Mouse (Mus musculus) hindbrain, embryonic 12.5 days (tissue): Measurements from ENCODE around the gene Fmn2. TPM values are rescaled to one million over a fixed set of nuclear protein-coding genes. Genes with fewer than 3 reads are reported as not detected.
A peak's percentile ranks its signal among the peaks of the same experiment; 100 is the strongest.

Experiments used
- ATAC-seq: fragments of 200-750 bp; cut with Nextera tagmentation; 2 replicates; pipeline ENCODE4 v1.8.0; 2017; ENCODE audit warnings: moderate TSS enrichment; ENCODE audit not compliant: low FRiP score
- H3K27ac ChIP-seq: fragments of 300-500 bp; sonication (generic); 2 replicates; pipeline ENCODE4 v1.5.1; 2016; ENCODE audit warnings: mild to moderate bottlenecking
- H3K27me3 ChIP-seq: fragments of 300-500 bp; sonication (generic); 2 replicates; pipeline ENCODE4 v1.6.1; 2016; ENCODE audit warnings: mild to moderate bottlenecking
- H3K36me3 ChIP-seq: fragments of 300-500 bp; sonication (generic); 2 replicates; pipeline ENCODE4 v1.6.1; 2016; ENCODE audit warnings: mild to moderate bottlenecking
- H3K4me1 ChIP-seq: fragments of 300-500 bp; sonication (generic); 2 replicates; pipeline ENCODE4 v1.6.1; 2016
- H3K4me2 ChIP-seq: fragments of 300-500 bp; sonication (generic); replicated peaks from 2 replicates; pipeline ENCODE4 v1.6.1; 2016; ENCODE audit warnings: mild to moderate bottlenecking
- H3K4me3 ChIP-seq: fragments of 300-500 bp; sonication (generic); 2 replicates; pipeline ENCODE4 v1.5.1; 2016; ENCODE audit warnings: mild to moderate bottlenecking
- H3K9ac ChIP-seq: fragments of 300-500 bp; sonication (generic); 2 replicates; pipeline ENCODE4 v1.6.1; 2016; ENCODE audit warnings: mild to moderate bottlenecking, moderate library complexity
- H3K9me3 ChIP-seq: fragments of 300-500 bp; sonication (generic); replicated peaks from 2 replicates; pipeline ENCODE4 v1.6.1; 2016; ENCODE audit warnings: mild to moderate bottlenecking
- WGBS: fragments of 180-500 bp; shearing (Covaris S2); methylation state at CpG from one replicate; pipeline ENCODE4 v1.1.7; 2016; 5-methylcytosine and 5-hydroxymethylcytosine counted together
- polyA plus RNA-seq: library from polyadenylated mRNA; unstranded; fragments of >200 nt; fragmentation: Nextera tagmentation; extraction: Ambion mirVana; gene quantifications from 2 replicates; pipeline ENCODE4 v1.2.1, GENCODE M21; 2016

Fmn2 gene
- polyA plus RNA-seq, result 7.2 and 8.4 TPM in 2 replicates

DNA sequence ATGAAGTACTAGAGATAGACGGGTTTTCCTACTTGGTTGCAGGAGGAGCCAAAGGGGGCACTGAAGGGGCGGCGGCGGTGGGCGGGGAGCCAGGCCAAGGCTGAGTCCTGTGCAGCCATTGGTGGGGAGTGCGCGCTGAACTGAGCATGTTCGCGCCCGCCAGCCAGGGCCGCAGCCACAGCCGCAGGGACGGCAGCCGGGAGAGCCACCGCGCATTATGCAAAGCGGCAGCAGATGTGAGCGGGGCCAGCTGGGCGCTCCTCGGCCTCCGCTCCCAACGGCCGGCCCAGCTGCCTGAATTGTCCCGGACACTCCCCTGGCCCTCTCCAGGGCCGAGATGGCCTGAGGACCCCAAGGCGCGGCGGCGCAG lies at the start of gene Fmn2:
Gene Fmn2 (plus strand): TSS at position 165 of the 370 bp plus-strand sequence.
- WGBS, result 0% methylated on average over 25 of the region's 29 CpGs
- Histone ChIP-seq H3K4me2 (peak within 1 kb of the TSS; percentile 94), H3K27me3 (no peaks in the 10 kb centered on the region), H3K9me3 (no peaks in the 10 kb centered on the region), H3K9ac (peak within 1 kb of the TSS; percentile 80), H3K27ac (peak within 1 kb of the TSS; percentile 90), H3K4me3 (peak within 1 kb of the TSS; percentile 71), H3K36me3 (no peaks in the 10 kb centered on the region), H3K4me1 (peaks cover 32% of the 10 kb centered on the region)
- ATAC-seq, result peak; percentile 93

DNA sequence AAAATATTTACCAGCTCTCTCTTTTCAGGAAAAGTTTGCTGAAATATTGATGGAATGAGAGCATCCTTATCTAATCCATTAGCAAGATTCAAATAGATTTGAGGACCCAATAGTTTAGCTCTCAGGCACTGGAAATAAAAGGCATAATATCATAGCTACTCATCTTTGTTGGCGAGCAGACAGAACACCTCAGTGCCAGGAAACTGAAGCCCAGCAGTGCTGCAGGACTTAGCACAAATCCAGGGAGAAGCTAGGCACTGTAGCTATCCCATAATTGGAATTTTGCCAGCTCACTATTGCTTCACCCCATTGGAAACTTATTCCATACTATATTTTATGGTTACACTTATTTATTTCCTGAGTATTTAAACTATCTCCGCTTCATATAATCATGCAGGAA lies 46.5 kb upstream of the Fmn2 start:
- Histone ChIP-seq H3K9me3 (no peaks in the 10 kb centered on the region), H3K4me3 (no peak overlapping the region), H3K36me3 (no peaks in the 10 kb centered on the region), H3K9ac (no peak overlapping the region), H3K4me2 (no peak overlapping the region), H3K4me1 (no peaks in the 10 kb centered on the region), H3K27me3 (no peaks in the 10 kb centered on the region), H3K27ac (no peak overlapping the region)
- WGBS, result 84% methylated on average over 2 of the region's 2 CpGs
- no peak for ATAC-seq

DNA sequence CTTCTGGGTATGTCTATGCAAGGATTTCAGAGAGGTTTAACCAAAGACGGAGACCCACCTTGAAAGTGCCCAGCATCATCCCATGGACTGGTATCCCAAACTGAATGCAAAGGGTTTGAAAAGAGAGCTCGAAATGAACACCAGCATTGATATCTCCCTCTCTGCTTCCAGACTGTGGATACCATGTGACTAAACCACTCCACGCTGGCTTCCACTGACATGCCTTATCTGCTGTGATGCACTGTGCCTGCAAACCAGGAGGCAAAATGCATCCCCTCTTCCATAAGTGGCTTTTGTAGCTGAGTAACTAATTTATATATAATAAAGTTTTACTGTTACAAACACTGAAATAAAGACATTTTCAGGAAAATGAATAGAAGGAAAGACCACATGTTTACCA lies 36.2 kb upstream of the Fmn2 start:
- 0 out of 2 replicates have a peak, but pooled peaks cover 4% of the 10 kb centered on the region for H3K27me3 ChIP-seq
- no peak overlapping the region for H3K27ac ChIP-seq
- H3K9me3 ChIP-seq, result no peaks in the 10 kb centered on the region
- no peak overlapping the region for H3K4me2 ChIP-seq
- no peak overlapping the region for H3K9ac ChIP-seq
- H3K36me3 ChIP-seq, result no peaks in the 10 kb centered on the region
- WGBS, result 87% methylated on average over 3 of the region's 3 CpGs
- no peak overlapping the region for H3K4me3 ChIP-seq
- no peaks in the 10 kb centered on the region for H3K4me1 ChIP-seq
- ATAC-seq, result no peak

DNA sequence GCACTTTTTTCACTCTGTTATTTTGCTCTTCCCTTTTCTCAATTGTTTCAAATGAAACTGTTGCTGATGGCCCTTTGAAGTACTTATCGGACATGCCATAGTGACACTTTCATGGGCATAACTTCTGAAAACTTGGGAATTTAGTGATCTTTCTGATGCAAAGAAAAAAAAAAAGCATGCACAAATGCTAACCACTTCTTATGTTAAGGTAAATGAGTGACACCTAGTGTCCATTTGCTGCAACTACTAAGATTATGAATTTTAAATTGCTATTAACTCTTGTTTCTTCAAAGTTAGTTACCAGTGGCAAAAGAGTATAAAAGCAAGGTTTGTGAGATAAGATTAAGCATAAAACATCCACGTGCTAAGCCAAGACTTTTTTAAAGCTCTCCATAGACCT lies 35.4 kb upstream of the Fmn2 start:
- Histone ChIP-seq H3K4me2 (no peak overlapping the region), H3K9ac (no peak overlapping the region), H3K4me1 (no peaks in the 10 kb centered on the region), H3K27me3 (0 out of 2 replicates have a peak, but pooled peaks cover 4% of the 10 kb centered on the region), H3K9me3 (no peaks in the 10 kb centered on the region), H3K27ac (no peak overlapping the region), H3K36me3 (no peaks in the 10 kb centered on the region), H3K4me3 (no peak overlapping the region)
- WGBS, result 41% methylated on average over 2 of the region's 2 CpGs
- no peak for ATAC-seq

DNA sequence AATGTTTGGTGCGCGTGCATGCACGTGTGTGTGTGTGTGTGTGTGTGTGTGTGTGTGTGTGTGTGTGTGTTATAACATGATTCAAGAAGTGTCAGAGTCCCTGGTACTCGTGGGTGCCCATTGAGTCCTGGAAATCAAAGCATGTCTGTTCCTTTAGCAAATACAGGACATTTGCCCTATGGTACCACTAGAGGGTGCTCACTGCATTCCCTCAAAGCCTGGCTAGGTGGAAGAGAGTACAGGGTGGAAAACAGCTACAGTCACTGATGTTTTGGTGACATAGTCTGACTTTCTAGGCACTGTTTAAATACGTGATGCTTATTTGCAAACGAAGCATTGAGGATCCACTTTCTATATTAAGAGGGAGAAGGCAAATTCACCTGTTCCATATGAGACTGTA lies 31.9 kb upstream of the Fmn2 start:
- 0 out of 2 replicates have a peak, but pooled peaks cover 4% of the 10 kb centered on the region for H3K27me3 ChIP-seq
- no peaks in the 10 kb centered on the region for H3K36me3 ChIP-seq
- no peaks in the 10 kb centered on the region for H3K9me3 ChIP-seq
- no peak overlapping the region for H3K4me2 ChIP-seq
- WGBS, result 9% methylated on average over 6 of the region's 6 CpGs
- peak; percentile 70 for ATAC-seq
- no peak overlapping the region for H3K9ac ChIP-seq
- no peak overlapping the region for H3K4me3 ChIP-seq
- H3K27ac ChIP-seq, result no peak overlapping the region
- H3K4me1 ChIP-seq, result no peaks in the 10 kb centered on the region

DNA sequence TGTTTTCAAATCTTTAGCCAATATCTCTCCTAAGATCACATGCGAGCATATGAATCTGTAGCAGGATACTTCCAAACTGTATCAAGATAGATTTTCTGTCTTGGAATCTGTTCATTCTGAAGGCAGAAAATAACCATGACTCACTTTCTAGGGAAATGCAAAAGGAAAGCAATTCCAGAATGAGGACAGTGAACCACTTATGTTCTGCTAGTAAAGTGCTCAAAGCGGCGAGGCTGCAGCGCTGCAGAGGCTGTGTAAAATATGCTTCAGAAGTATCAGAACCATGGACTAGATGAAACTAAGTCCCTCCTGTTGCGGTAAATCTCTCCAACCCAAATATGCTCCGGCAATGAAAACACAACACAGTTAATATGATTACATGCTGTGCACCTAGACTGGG lies 19.1 kb upstream of the Fmn2 start:
- WGBS, result 94% methylated on average over 6 of the region's 6 CpGs

DNA sequence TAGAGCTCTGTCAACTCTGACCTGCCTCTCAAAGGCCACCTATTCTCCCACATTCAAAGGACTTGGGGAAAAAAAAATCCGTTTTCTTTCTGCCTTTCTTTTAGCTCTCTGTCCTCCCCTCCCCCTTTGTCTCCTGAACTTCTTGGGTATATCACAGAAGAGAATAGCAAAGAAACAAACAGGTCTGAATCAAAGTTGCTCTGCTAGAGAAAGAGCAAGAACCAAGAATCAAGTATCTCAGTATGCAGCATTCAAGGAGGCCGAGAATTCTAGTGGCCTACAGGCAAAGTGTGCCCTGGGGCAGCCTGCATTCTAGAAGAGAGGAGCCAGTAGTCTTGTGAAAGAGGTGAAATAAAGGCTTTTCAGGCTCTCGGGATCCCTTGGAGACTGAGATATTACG lies 1.6 kb upstream of the Fmn2 start:
- 13% methylated on average over 4 of the region's 4 CpGs for WGBS
- Histone ChIP-seq H3K4me3 (no peak overlapping the region), H3K9ac (no peak overlapping the region), H3K36me3 (no peaks in the 10 kb centered on the region), H3K27me3 (no peaks in the 10 kb centered on the region), H3K9me3 (no peaks in the 10 kb centered on the region), H3K4me1 (peaks cover 20% of the 10 kb centered on the region), H3K27ac (peak overlapping the region; percentile 40; the same call in 1 of the 2 replicates), H3K4me2 (no peak overlapping the region)
- no peak for ATAC-seq

More for the DNA sequence above, 19.1 kb upstream of the Fmn2 start:
- ATAC-seq, result no peak
- Histone ChIP-seq H3K4me2 (no peak overlapping the region), H3K4me1 (no peaks in the 10 kb centered on the region), H3K9ac (no peak overlapping the region), H3K4me3 (no peak overlapping the region), H3K27me3 (no peaks in the 10 kb centered on the region), H3K9me3 (no peaks in the 10 kb centered on the region), H3K27ac (no peak overlapping the region), H3K36me3 (no peaks in the 10 kb centered on the region)

DNA sequence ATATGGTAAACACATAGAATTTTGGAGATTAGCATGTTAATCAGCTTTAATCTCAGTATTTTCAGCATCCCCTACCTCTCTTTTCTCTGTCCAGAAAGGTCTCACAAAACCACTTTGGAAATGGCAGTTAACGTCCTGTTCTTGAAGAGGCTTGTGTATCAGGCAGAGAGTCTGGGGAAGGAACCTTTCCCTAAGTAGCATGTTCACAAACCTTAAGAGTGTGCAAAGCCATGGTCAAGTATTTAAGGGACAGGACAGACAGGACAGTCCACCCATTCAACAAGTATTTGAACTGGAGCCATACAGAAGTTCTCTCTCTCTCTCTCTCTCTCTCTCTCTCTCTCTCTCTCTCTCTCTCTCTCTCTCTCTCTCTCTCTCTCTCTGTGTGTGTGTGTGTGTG lies 614 bp upstream of the Fmn2 start:
- H3K4me1 ChIP-seq, result peaks cover 26% of the 10 kb centered on the region
- H3K36me3 ChIP-seq, result no peaks in the 10 kb centered on the region
- H3K27ac ChIP-seq, result peak overlapping the region; percentile 90; the same call in 1 of the 2 replicates
- no peak for ATAC-seq
- no peak overlapping the region for H3K4me3 ChIP-seq
- no peak overlapping the region for H3K9ac ChIP-seq
- H3K4me2 ChIP-seq, result peak overlapping the region; percentile 94
- H3K9me3 ChIP-seq, result no peaks in the 10 kb centered on the region
- 24% methylated on average over 1 of the region's 1 CpGs for WGBS
- no peaks in the 10 kb centered on the region for H3K27me3 ChIP-seq

DNA sequence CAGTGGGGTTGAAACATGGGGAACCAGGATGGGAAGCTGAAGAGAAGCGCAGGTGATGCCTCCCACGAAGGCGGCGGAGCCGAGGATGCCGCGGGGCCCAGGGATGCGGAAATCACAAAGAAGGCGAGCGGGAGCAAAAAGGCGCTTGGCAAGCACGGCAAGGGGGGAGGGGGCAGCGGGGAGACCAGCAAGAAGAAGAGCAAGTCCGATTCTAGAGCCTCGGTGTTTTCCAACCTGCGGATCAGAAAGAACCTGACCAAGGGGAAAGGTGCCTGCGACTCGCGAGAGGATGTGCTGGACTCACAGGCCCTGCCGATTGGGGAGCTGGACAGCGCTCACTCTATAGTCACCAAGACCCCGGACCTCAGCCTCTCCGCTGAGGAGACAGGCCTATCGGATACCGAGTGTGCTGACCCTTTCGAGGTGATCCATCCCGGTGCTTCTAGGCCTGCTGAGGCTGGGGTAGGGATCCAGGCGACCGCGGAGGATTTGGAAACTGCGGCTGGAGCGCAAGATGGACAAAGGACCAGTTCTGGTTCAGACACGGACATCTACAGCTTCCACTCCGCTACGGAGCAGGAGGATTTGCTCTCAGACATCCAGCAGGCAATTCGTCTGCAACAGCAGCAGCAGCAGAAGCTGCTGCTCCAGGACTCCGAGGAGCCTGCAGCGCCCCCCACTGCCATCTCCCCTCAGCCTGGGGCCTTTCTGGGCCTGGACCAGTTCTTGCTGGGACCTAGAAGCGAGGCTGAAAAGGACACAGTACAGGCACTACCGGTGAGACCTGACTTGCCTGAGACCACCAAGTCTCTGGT lies 613 bp downstream of the Fmn2 start:
- no peaks in the 10 kb centered on the region for H3K9me3 ChIP-seq
- H3K4me1 ChIP-seq, result peaks cover 38% of the 10 kb centered on the region
- peak; percentile 72 for ATAC-seq
- peak overlapping the region; percentile 90 for H3K27ac ChIP-seq
- peak overlapping the region; percentile 71 for H3K4me3 ChIP-seq
- H3K27me3 ChIP-seq, result no peaks in the 10 kb centered on the region
- H3K4me2 ChIP-seq, result peak overlapping the region; percentile 94
- H3K9ac ChIP-seq, result peak overlapping the region; percentile 80
- WGBS, result under 1% methylated on average over 40 of the region's 40 CpGs
- no peaks in the 10 kb centered on the region for H3K36me3 ChIP-seq

DNA sequence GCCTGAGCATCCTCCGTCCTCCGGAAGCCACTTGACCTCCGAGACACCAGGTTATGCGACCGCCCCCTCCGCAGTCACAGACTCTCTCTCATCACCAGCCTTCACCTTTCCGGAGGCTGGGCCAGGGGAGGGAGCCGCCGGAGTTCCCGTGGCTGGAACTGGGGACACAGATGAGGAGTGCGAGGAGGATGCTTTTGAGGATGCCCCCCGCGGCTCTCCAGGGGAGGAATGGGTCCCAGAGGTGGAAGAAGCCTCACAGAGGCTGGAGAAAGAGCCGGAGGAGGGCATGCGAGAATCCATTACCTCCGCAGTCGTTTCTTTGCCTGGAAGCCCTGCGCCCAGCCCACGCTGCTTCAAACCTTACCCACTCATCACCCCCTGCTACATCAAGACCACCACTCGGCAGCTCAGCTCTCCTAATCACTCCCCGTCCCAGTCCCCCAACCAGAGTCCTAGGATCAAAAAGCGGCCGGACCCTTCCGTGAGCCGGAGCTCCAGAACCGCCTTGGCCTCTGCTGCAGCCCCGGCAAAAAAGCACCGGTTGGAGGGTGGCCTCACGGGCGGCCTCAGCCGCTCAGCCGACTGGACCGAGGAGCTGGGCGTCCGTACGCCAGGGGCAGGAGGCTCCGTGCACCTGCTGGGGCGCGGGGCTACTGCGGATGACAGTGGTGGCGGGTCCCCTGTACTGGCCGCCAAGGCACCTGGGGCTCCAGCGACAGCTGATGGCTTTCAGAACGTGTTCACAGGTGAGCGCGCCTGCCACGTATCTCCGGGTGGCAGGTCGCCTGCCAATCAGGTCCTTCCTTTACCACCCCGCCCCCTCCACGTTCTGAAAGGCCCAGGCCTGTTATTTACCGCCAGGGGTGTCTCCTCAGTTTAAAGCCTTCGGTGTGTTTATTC lies 1.5 kb downstream of the Fmn2 start:
- H3K27ac ChIP-seq, result peak overlapping the region; percentile 90
- peak; percentile 35 for ATAC-seq
- no peaks in the 10 kb centered on the region for H3K27me3 ChIP-seq
- H3K9ac ChIP-seq, result peak overlapping the region; percentile 80
- H3K4me2 ChIP-seq, result peak overlapping the region; percentile 94
- H3K9me3 ChIP-seq, result no peaks in the 10 kb centered on the region
- H3K4me1 ChIP-seq, result peaks cover 43% of the 10 kb centered on the region
- H3K4me3 ChIP-seq, result peak overlapping the region; percentile 71
- H3K36me3 ChIP-seq, result no peaks in the 10 kb centered on the region
- WGBS, result under 1% methylated on average over 53 of the region's 53 CpGs

DNA sequence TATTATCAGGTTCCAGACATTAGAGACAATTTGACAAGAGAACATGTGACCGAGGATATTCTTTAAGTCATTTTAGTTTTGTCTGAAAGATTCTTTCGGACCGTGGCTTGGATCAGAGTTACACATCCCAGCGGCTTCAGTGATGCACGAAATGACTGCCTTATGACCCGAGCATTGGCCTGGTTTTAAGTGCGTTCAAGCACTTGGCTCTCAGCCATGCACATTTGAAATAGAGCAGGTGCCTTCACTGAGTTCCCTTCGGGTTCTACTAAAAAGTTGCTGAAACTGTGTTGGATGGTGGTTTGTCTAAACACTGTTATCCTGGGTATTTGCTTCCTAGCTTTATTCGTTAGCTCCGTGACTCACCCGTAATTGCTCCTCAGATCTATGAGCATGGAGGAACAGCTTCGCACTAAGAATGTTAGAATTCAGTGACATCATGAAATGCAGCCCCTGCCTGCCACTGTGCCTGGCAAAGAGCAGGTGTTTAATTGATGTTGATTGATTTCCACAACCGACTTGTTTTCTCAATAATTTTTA lies 7.0 kb downstream of the Fmn2 start:
- ATAC-seq, result no peak
- H3K27ac ChIP-seq, result no peak overlapping the region
- H3K4me1 ChIP-seq, result peaks cover 46% of the 10 kb centered on the region

DNA sequence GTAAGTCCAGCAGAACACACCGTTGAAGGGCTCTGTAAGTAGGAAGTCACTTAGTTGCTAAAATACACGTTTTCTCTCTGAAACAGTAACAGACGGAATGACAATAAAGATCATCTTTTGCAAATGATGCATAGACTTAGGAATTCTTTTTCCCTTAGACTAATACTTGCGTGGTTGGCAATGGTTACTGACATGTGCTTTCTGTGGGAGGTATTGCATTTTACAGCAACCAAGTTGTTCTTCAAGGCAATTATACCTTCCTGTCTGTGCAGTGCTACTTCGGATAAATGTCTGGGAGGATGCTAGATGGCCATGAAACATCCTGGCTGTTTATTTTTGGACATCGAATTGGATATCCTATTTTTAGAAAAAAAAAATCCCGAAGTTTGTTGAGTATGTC lies 11.8 kb downstream of the Fmn2 start:
- Histone ChIP-seq H3K27me3 (no peaks in the 10 kb centered on the region), H3K9me3 (no peaks in the 10 kb centered on the region), H3K36me3 (no peaks in the 10 kb centered on the region), H3K4me2 (no peak overlapping the region), H3K4me1 (peaks cover 12% of the 10 kb centered on the region; the same call in 1 of the 2 replicates), H3K4me3 (no peak overlapping the region), H3K27ac (no peak overlapping the region), H3K9ac (no peak overlapping the region)
- ATAC-seq, result no peak
- 91% methylated on average over 7 of the region's 7 CpGs for WGBS

More for the DNA sequence above, 7.0 kb downstream of the Fmn2 start:
- Histone ChIP-seq H3K9me3 (no peaks in the 10 kb centered on the region), H3K4me3 (no peak overlapping the region), H3K36me3 (no peaks in the 10 kb centered on the region), H3K27me3 (no peaks in the 10 kb centered on the region), H3K9ac (no peak overlapping the region), H3K4me2 (no peak overlapping the region)
- 67% methylated on average over 13 of the region's 13 CpGs for WGBS
